Mouse (Mus musculus) lung, adult 2 months (tissue): Measurements from ENCODE around the gene Gtpbp3.

ENCODE experiments used
- CTCF ChIP-seq: fragments of 200-500 bp; IDR thresholded peaks from 2 replicates; pipeline ENCODE4 v1.5.1; 2011; ENCODE audit warnings: mild to moderate bottlenecking, low read length, control low read depth; ENCODE audit not compliant: insufficient read depth
- POLR2A ChIP-seq: fragments of 200-500 bp; IDR thresholded peaks from 2 replicates; pipeline ENCODE4 v1.6.1; 2011; ENCODE audit warnings: low read depth, mild to moderate bottlenecking, control low read depth, low read length, borderline replicate concordance; ENCODE audit errors: extremely low read depth

- TF ChIP-seq CTCF: no peak
- TF ChIP-seq POLR2A: no peak
Observed at GRCm38 (mm10) chr8:71478943-71479342, 9.0 kb upstream of the Gtpbp3 start.
